Mouse (Mus musculus) liver, postnatal 0 days (tissue): Measurements from ENCODE around the gene Csf2rb. TPM values are rescaled to one million over a fixed set of nuclear protein-coding genes. Genes with fewer than 3 reads are reported as not detected.

Source experiments
- ATAC-seq: fragments of 200-750 bp; cut with Nextera tagmentation; 2 replicates; pipeline ENCODE4 v1.8.0; 2017; ENCODE audit warnings: mild to moderate bottlenecking, moderate library complexity
- DNase-seq: peaks from one replicate; pipeline ENCODE4 v3.0.0-alpha.2; 2016
- H3K27ac ChIP-seq: fragments of 300-500 bp; sonication (generic); 2 replicates; pipeline ENCODE4 v1.5.1; 2014; ENCODE audit warnings: antibody characterized with exemption, moderate library complexity, mild to moderate bottlenecking, low read depth
- H3K27me3 ChIP-seq: fragments of 300-500 bp; sonication (generic); 2 replicates; pipeline ENCODE4 v1.6.1; 2014; ENCODE audit warnings: low read length, control low read depth, mixed read lengths; ENCODE audit not compliant: insufficient read depth
- H3K36me3 ChIP-seq: fragments of 300-500 bp; sonication (generic); replicated peaks from 2 replicates; pipeline ENCODE4 v1.6.1; 2014; ENCODE audit warnings: mild to moderate bottlenecking, control low read depth, low read length, moderate library complexity, mixed read lengths; ENCODE audit not compliant: insufficient read depth
- H3K4me1 ChIP-seq: fragments of 300-500 bp; sonication (generic); 2 replicates; pipeline ENCODE4 v1.6.1; 2014; ENCODE audit warnings: antibody characterized with exemption, mild to moderate bottlenecking, control low read depth; ENCODE audit not compliant: insufficient read depth
- H3K4me2 ChIP-seq: fragments of 300-500 bp; sonication (generic); 2 replicates; pipeline ENCODE4 v1.6.1; 2014; ENCODE audit warnings: low read depth, mild to moderate bottlenecking, low read length, moderate library complexity, mixed read lengths
- H3K4me3 ChIP-seq: fragments of 300-500 bp; sonication (generic); 2 replicates; pipeline ENCODE4 v1.5.1; 2014; ENCODE audit warnings: low read depth, low read length
- H3K9ac ChIP-seq: fragments of 300-500 bp; sonication (generic); replicated peaks from 2 replicates; pipeline ENCODE4 v1.6.1; 2014; ENCODE audit warnings: mild to moderate bottlenecking, moderate library complexity
- H3K9me3 ChIP-seq: fragments of 300-500 bp; sonication (generic); 2 replicates; pipeline ENCODE4 v1.6.1; 2016; ENCODE audit warnings: mild to moderate bottlenecking, control low read depth, low read length, mixed read lengths
- CTCF ChIP-seq: sonication (generic); IDR thresholded peaks from 2 replicates; pipeline ENCODE4 v1.5.1; 2016; ENCODE audit warnings: antibody characterized with exemption, low read depth
- EP300 ChIP-seq: IDR thresholded peaks from 2 replicates; pipeline ENCODE4 v1.6.1; 2016; ENCODE audit warnings: antibody characterized with exemption, low read depth, mild to moderate bottlenecking
- WGBS: fragments of 180-500 bp; shearing (Covaris S2); extraction: QIAGEN DNeasy Blood & Tissue Kit; methylation state at CpG from one replicate; pipeline ENCODE4 v1.1.7; 2014; ENCODE audit not compliant: insufficient replicate concordance; 5-methylcytosine and 5-hydroxymethylcytosine counted together
- polyA plus RNA-seq: library from polyadenylated mRNA; unstranded; fragments of >200 nt; fragmentation: Nextera tagmentation; extraction: Ambion mirVana; gene quantifications from 2 replicates; pipeline ENCODE4 v1.2.1, GENCODE M21; 2015

The Csf2rb gene
- polyA plus RNA-seq, 1 experiment from 2014 or later = 9.6 TPM

DNA sequence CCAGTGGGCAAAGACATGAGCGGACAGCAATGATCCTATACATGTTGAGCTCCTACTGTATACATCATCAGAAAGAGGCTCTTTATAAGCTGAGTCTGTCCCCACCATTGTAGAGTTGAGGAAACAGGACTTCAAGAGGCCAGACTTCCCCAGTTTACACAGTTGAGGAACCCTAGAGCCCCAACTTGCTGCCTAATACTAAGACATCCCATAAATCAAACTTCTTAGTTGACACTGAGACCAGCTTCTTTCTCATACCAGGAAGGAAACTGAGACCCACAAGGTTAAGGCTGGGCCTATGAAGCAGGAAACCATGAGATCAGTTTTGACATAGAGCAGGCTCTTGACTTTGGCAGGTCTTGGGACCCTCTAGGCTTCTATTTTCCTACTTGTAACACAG, 60.0 kb downstream of the Csf2rb start:
- WGBS = 50% methylated on average over 1 of the region's 1 CpGs
- Histone ChIP-seq H3K27me3 (no peaks in the 10 kb centered on the region), H3K4me1 (peaks cover 23% of the 10 kb centered on the region), H3K27ac (no peak overlapping the region), H3K4me3 (no peak overlapping the region), H3K4me2 (no peak overlapping the region), H3K9me3 (no peaks in the 10 kb centered on the region), H3K36me3 (no peaks in the 10 kb centered on the region), H3K9ac (no peak overlapping the region)
- DNase-seq (no peak), ATAC-seq (no peak)
- TF ChIP-seq EP300 (no peak), CTCF (no peak)

- TF ChIP-seq CTCF (no peak), EP300 (no peak)
- H3K4me3 ChIP-seq = no peak overlapping the region
- H3K27me3 ChIP-seq = no peaks in the 10 kb centered on the region
- ATAC-seq (no peak), DNase-seq (no peak)
- no peaks in the 10 kb centered on the region for H3K9me3 ChIP-seq
- no peaks in the 10 kb centered on the region for H3K36me3 ChIP-seq
- no peak overlapping the region for H3K27ac ChIP-seq
- WGBS = 52% methylated on average over 3 of the region's 3 CpGs
- 0 out of 2 replicates have a peak, but pooled peaks cover 3% of the 10 kb centered on the region for H3K4me1 ChIP-seq
- H3K4me2 ChIP-seq = no peak overlapping the region
- no peak overlapping the region for H3K9ac ChIP-seq
These were observed 65.3 kb downstream of the Csf2rb start for GRCm38 (mm10) chr15:78390855-78391254.

- Histone ChIP-seq H3K27me3 (no peaks in the 10 kb centered on the region), H3K4me1 (0 out of 2 replicates have a peak, but pooled peaks cover under 1% of the 10 kb centered on the region), H3K9ac (no peak within 1 kb of the TSS), H3K27ac (no peak within 1 kb of the TSS), H3K4me3 (no peak within 1 kb of the TSS), H3K9me3 (no peaks in the 10 kb centered on the region), H3K36me3 (peaks cover 9% of the 10 kb centered on the region; the same call in 1 of the 2 replicates), H3K4me2 (no peak within 1 kb of the TSS)
- no peak for ATAC-seq
- WGBS = 80% methylated on average over 8 of the region's 8 CpGs
- no peak for DNase-seq
- TF ChIP-seq EP300 (no peak), CTCF (no peak)
These were observed 70.0 kb downstream of the Csf2rb start, which contains the start of gene Tex33 for GRCm38 (mm10) chr15:78395478-78395962. Gene Tex33, minus strand, starts transcription at chr15:78395912.

DNA sequence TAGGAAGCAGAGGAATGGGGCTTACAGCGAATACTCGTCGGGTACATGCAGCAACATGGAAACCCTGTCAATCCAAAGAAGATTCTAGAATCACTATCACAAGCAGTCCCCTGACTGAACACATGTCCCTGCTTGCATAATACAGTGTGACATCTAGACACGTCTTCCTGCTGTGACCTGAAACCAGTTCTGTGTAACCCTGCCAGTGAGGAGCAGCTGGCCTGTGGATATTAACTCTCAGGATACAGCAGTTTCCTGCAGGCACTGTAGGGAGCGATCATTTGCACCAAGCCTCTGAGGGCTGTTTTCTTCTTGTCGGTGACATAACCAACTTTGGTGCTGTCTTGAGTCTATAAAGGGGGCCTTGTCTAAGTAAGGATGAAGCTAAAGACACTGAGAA, 75.8 kb downstream of the Csf2rb start:
- Histone ChIP-seq H3K4me3 (no peak overlapping the region), H3K36me3 (peaks cover 9% of the 10 kb centered on the region; the same call in 1 of the 2 replicates), H3K4me1 (peaks cover 48% of the 10 kb centered on the region), H3K9ac (0 out of 2 replicates have a peak overlapping the region, but pooled peaks have one; percentile 16), H3K27ac (peak overlapping the region; percentile 100), H3K9me3 (no peaks in the 10 kb centered on the region), H3K4me2 (peak overlapping the region; percentile 84), H3K27me3 (no peaks in the 10 kb centered on the region)
- 50% methylated on average over 6 of the region's 6 CpGs for WGBS
- DNase-seq = no peak
- ATAC-seq = no peak
- TF ChIP-seq CTCF (no peak), EP300 (no peak)

GRCm38 (mm10) chr15:78401921-78402320, 76.4 kb downstream of the Csf2rb start:
- WGBS = 36% methylated on average over 4 of the region's 4 CpGs
- Histone ChIP-seq H3K9me3 (no peaks in the 10 kb centered on the region), H3K27me3 (no peaks in the 10 kb centered on the region), H3K27ac (peak overlapping the region; percentile 100), H3K4me3 (no peak overlapping the region; the same call in 1 of the 2 replicates), H3K9ac (peak overlapping the region; percentile 16; the same call in 1 of the 2 replicates), H3K36me3 (peaks cover 9% of the 10 kb centered on the region; the same call in 1 of the 2 replicates), H3K4me2 (peak overlapping the region; percentile 84), H3K4me1 (peaks cover 48% of the 10 kb centered on the region)
- ATAC-seq (no peak), DNase-seq (peak; percentile 64)
- TF ChIP-seq CTCF (no peak), EP300 (no peak)

- TF ChIP-seq EP300 = no peak
- no peak for TF ChIP-seq CTCF
- Histone ChIP-seq H3K27me3 (no peaks in the 10 kb centered on the region), H3K4me2 (peak overlapping the region; percentile 84), H3K4me3 (peak overlapping the region; percentile 2; the same call in 1 of the 2 replicates), H3K27ac (peak overlapping the region; percentile 100), H3K9me3 (no peaks in the 10 kb centered on the region), H3K9ac (peak overlapping the region; percentile 16), H3K36me3 (peaks cover 9% of the 10 kb centered on the region; the same call in 1 of the 2 replicates), H3K4me1 (peaks cover 53% of the 10 kb centered on the region)
- DNase-seq = peak; percentile 79
- peak; percentile 24 for ATAC-seq
- WGBS = 56% methylated on average over 7 of the region's 7 CpGs
These were observed 76.9 kb downstream of the Csf2rb start for GRCm38 (mm10) chr15:78402423-78402822.
